Mouse (Mus musculus): Measurements from ENCODE around the gene Coq10b.

- no peak for TF ChIP-seq EP300 (IDR thresholded peaks at IDR 0.05; ENCODE audit: low read depth)
- peak; percentile 28; the same call in 1 of the 2 replicates for TF ChIP-seq CTCF (IDR thresholded peaks at IDR 0.05; ENCODE audit: low read depth)
Measured at GRCm38 (mm10) chr1:55012513-55012912, 40.1 kb upstream of the Coq10b start.
